Mouse (Mus musculus): ENCODE results near the gene Timp2.

The Timp2 gene

GRCm38 (mm10) chr11:118369251-118369650 lies 13.7 kb upstream of the Timp2 start:
- no peak for DNase-seq

DNA sequence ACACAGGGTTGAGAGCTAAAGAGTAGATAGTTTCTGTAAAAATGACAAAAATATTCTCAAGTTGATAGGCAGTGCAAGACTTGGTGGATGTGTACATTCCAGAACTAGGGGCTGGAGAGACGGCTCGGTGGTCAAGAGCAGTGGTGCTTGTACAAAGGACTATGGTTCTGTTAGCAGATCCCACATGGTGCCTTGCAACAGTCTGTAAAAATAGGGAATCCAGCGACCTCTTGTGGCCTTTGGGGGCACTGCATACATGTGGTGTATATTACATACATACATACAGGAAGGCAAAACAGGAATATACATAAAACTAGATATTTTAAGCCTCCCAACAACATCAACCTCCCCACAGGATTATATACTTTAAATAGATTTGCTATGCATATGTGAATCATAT lies 12.8 kb upstream of the Timp2 start:
- no peak for DNase-seq

DNA sequence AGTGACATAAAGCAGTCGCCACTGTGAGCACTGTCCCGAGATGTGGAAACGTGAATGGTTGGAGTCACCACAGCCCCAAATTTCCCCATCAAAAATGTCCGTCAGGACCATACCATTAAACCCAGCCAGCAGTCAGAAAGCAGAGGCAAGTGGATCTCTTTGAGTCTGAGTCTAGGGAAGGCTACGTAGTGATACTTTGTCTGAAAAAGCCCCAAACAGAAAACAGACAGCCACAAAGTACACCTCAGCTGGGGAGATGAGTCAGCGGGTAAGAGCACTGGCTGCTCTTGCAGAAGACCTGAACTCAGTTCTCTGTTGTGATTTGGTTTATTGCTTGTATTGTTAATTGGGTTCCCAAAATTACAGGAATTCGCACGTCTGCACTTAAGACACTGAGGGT lies 11.0 kb upstream of the Timp2 start:
- no peak for DNase-seq

GRCm38 (mm10) chr11:118366108-118366507 lies 10.6 kb upstream of the Timp2 start:
- no peak for DNase-seq

DNA sequence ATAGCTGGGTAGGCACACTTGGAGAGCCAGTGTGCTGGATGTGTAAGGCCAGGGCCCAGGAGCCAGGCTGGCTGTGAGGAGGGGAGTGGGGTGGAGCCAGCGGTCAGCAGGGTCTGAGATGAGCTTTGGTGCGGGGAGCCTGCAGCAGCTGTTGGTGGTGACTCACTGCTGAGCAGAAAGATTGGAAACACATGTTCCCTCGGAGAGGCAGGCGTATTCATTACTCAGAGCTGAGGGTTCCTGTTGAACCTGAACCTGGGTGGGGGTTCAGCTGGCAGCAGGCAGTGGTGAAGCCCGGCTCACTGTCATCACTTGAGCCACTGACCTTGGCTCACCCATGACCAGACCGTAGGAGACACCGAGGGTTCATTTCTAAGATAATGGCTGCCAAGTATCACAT lies 9.6 kb upstream of the Timp2 start:
- DNase-seq, result peak; percentile 39

- DNase-seq, result no peak
Observed at GRCm38 (mm10) chr11:118364021-118364420, 8.5 kb upstream of the Timp2 start.

GRCm38 (mm10) chr11:118362971-118363518 lies 7.5 kb upstream of the Timp2 start:
- no peak for DNase-seq

DNA sequence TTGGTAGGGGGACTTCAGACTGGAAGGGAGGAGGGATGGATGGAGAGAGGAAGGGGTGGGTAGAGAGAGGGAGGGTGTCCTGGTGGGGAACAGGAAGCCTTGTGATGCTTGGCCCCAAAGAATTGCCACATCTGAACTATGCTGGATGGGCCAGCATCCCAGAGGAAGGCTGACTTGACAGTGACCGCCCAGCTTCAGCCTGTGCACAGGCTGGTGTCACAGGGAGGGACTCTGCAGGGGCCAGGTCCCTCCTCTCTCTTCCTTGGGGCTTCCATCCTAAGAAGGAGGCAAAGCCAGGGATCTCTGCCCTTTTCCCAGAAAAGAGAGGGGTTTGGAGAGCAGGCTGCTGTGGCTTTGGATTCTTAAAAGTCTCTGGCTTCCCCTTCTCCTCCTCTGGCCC lies 7.0 kb upstream of the Timp2 start:
- no peak for DNase-seq

DNA sequence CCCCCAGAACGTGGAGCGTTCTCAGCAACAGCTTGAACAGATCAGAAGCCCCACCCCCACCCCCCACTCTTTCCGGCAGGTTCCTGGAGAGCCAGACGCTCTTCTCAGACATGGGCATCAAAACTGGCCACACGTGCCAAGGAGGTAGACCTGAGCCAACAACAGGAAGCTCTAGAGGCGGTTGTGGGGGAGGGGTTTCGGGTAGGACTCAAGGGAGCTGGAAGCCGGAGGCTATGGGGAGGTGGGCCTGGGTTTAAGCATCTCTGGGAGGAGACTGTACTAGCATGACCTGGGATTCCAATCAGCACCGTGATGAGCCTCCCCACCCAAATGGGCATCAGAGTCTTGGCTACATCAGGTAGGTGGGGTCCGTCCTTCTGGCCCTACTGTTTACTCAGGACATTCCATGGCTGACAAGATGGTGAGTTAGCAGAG lies 5.4 kb upstream of the Timp2 start:
- DNase-seq, result no peak

- DNase-seq, result no peak
Observed at GRCm38 (mm10) chr11:118360491-118360890, 5.0 kb upstream of the Timp2 start.

DNA sequence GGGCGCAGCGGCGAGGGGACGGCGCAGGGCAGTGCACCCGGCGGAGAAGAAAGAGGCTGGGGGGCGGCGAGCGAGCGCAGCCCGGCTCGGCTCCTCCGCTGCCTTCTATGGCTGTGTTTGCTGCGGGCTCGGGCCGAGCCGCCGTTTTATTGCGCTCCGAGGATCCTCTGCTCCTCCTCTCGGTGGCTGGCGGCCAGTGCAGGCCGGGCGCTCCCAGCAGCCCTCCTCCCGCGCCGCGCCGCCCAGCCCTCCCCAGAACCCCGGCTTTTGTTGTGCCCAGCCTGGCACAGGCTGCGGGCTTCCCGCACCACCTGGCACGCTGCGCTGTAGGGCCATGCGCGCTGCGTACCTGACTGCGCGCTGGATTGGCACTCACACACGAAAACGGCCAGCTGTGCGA lies 335 bp downstream of the Timp2 start:
- peak; percentile 89 for DNase-seq

- no peak for DNase-seq
Observed at GRCm38 (mm10) chr11:118354636-118355191, 826 bp downstream of the Timp2 start.

- no peak for DNase-seq
Observed at GRCm38 (mm10) chr11:118349494-118349893, 6.0 kb downstream of the Timp2 start.

DNA sequence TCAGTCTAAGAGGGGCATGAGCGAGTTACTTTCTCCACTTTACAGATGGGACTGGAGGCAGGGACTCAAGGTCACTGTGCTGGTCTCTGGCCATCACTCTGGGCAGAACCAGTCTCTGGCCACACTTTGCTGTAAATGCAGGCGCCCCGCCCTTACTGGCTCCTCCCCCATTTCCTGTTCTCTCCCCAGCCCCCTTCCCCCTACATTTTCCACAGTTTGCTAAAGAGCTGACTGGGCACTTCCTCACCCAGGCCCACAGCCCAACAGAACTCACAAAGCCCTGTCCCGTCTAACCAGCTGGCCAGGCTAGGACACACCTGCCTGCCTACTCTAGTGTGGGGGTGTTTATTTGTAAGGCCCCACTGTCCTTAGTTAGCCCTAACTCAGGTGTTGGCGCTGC lies 6.7 kb downstream of the Timp2 start:
- DNase-seq, result no peak

DNA sequence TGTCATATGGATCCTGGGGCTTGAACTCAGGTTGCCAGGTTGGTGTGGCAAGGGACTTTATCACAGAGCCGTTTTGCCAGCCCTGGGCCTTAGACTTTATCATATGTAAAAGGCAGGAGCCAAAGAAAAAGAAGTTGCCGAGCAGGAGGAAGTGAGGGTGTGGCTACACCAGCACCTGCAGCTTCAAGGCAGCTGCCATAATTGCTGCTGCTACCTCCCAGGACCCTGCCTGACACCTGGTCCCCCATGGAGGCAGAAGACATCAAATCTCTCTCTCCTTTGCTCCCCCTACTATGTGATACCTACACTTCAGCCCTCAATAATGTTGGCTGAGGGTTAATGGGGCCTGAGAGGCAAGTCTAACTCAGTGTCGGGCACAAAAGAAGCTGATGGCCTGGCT lies 7.1 kb downstream of the Timp2 start:
- no peak for DNase-seq

GRCm38 (mm10) chr11:118347911-118348310 lies 7.6 kb downstream of the Timp2 start:
- DNase-seq, result no peak

DNA sequence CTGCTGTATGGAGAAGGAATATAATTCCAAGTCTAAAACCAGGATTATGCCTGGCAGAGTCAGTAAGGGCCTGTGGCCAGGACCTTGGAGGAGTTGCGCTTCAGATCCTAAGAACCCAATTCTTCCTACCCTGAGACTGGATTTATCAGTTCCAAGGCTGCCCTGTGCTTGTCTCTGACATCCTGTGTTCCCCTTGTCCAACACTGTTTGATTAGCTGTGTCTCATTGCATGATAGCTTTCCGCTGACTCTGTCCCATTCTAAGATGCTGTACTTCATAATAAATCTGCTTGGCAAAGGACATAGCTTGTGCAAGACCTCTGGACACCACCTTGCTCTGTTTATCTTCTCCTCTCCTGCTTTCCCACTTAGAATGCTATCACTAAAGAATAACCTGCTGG lies 8.1 kb downstream of the Timp2 start:
- no peak for DNase-seq

DNA sequence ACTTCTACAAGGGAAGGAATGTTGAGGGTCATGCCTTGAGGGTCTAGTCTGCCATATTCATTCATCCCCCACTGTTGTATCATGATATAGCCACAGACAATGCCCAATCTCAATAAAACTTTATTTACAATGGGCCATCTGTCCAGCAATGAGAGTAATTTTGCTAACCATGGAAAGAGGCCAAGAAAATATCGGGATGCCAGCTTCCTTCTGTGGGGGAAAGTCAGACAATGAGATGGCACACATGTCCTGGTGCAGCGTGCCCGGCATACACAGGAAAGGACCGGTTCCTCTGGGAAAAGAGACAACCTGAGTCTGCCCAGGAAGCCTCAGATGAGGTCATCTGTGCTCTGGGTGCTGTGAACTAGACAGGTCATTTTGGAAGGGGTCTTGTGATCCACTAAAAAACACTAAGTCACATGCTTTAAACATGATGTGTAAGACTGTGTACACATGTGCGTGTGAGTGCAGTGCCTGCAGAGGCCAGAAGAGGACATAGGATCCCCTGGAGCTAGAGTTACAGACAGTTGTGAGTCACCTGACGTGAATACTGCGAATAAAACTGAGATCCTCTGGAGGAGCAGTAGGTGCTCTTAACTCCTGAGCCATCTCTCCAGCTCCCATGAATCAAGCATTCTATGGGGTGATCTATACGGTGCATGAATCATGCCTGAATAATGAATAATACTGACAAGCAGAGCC lies 9.0 kb downstream of the Timp2 start:
- DNase-seq, result no peak

DNA sequence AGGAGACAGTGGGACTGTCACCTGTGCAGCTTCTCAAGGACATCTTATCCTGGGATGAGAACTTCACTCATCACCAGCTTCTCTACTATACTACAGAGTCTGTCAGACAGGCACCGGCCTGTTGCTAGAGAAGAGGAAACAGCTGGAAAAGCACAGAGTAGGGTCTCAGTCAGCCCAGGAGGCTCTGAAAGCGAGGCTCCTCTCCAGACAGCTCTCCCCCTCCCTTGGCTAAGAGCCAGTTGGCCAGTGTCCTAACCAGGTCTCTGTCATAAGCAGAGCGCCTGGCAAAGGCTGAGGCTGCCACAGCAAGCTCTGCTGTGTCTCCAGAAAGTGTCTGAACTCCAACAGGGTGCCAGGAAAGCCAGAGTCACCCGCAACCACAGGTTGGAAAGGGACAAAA lies 9.8 kb downstream of the Timp2 start:
- DNase-seq, result no peak

DNA sequence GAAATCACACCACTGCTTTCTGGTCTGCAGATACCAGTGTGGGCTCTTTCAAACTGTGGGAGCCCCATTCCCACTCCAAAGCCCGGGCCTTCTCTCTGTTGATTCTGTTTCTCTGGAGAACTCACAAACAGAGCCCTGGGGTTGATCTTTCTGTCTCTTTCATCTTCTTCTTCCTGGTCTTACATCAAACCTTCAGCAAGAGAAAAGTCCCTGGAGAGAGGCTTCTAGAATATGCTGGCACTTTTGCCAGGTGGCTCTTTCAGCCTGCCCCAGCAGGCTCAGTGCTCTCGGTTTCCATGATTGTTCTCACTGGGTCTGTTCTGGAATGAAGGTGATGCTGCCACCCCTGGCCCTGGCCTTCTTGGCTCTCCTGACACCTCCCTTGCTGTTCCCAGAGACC lies 11.9 kb downstream of the Timp2 start:
- DNase-seq, result no peak

GRCm38 (mm10) chr11:118342400-118342981 lies 13.0 kb downstream of the Timp2 start, which contains the start of gene Cep295nl:
Gene Cep295nl, minus strand, starts transcription at chr11:118342500.
- no peak for DNase-seq

GRCm38 (mm10) chr11:118337491-118338168 lies 17.9 kb downstream of the Timp2 start:
- peak; percentile 82 for DNase-seq

- DNase-seq, result no peak
Observed at GRCm38 (mm10) chr11:118333431-118333830, 22.1 kb downstream of the Timp2 start.

- no peak for DNase-seq
Observed at GRCm38 (mm10) chr11:118332376-118332775, 23.2 kb downstream of the Timp2 start.
